Mouse (Mus musculus) small intestine, adult 2 months (tissue): ENCODE measurements around the gene Trim62.

Source experiments
- CTCF ChIP-seq: fragments of 200-500 bp; IDR thresholded peaks from 2 replicates; pipeline ENCODE4 v1.5.1; 2012; ENCODE audit warnings: low read depth, mild to moderate bottlenecking, control low read depth, inconsistent platforms, low read length, moderate library complexity, mixed read lengths; ENCODE audit not compliant: insufficient replicate concordance, insufficient read length; ENCODE audit errors: extremely low read depth
- POLR2A ChIP-seq: fragments of 200-500 bp; IDR thresholded peaks from 2 replicates; pipeline ENCODE4 v1.6.1; 2012; ENCODE audit warnings: low read depth, mild to moderate bottlenecking, control low read depth, inconsistent platforms, low read length, moderate library complexity

DNA sequence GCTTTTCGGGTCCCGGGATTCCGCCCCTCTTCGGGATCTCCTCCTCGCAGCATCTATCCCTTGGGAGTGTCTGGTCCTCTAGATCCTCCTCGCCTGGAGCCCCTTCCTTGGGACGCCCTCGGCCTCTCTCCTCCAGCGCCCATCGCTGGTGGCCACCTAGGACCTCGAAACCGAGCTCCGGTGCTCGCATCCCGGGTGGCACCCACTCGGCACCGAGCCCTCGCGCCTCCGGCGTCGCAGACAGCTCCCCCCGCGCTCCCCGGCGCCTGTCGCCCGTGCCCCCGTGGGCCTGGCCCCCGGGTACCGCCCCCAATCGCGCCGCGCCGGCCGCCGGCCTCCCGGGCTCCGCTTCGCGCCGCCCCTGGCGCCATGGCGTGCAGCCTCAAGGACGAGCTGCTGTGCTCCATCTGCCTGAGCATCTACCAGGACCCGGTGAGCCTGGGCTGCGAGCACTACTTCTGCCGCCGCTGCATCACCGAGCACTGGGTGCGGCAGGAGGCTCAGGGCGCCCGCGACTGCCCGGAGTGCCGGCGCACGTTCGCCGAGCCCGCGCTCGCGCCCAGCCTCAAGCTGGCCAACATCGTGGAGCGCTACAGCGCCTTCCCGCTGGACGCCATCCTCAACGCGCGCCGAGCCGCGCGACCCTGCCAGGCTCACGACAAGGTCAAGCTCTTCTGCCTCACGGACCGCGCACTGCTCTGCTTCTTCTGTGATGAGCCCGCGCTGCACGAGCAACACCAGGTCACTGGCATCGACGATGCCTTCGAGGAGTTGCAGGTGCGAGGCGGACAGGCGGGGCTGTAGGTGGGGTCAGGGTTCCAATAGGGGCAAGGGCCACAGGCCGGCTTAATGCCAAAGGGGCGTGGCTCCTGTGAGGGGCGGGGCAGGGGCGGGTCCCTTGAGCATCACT is 676 bp downstream of the Trim62 start:
- no peak for TF ChIP-seq CTCF
- TF ChIP-seq POLR2A, result no peak
